Mouse (Mus musculus) urinary bladder, adult 18-20 months (tissue): ENCODE results near the gene Akap2.
"Not testable (repeated sequence)": the region's sequence is repeated elsewhere in the genome, so short reads cannot be mapped to it uniquely, and the experiment has no call there.

Experiments
- DNase-seq, 2 experiments: peaks; one replicate each; pipeline ENCODE4 v3.0.0; 2022; ENCODE audit warnings: low spot score in 2 of 2, mixed read lengths in 2 of 2

The Akap2 gene

GRCm38 (mm10) chr4:57866088-57866487, 148.6 kb downstream of the Akap2 start:
- no peak for DNase-seq

- DNase-seq: no peak
Measured at GRCm38 (mm10) chr4:57866990-57867389, 149.5 kb downstream of the Akap2 start.

GRCm38 (mm10) chr4:57867454-57867853, 150.0 kb downstream of the Akap2 start:
- DNase-seq: no peak

GRCm38 (mm10) chr4:57879137-57879536, 161.7 kb downstream of the Akap2 start:
- no peak for DNase-seq

- DNase-seq: peak; percentile 59 to 70
Measured at GRCm38 (mm10) chr4:57879804-57880357, 162.4 kb downstream of the Akap2 start.

GRCm38 (mm10) chr4:57883520-57884421, 166.3 kb downstream of the Akap2 start:
- DNase-seq: no peak

- no peak for DNase-seq
Measured at GRCm38 (mm10) chr4:57884511-57884910, 167.1 kb downstream of the Akap2 start.

GRCm38 (mm10) chr4:57885186-57885585, 167.7 kb downstream of the Akap2 start:
- no peak for DNase-seq

GRCm38 (mm10) chr4:57886066-57886887, 168.8 kb downstream of the Akap2 start:
- no peak for DNase-seq

GRCm38 (mm10) chr4:57886888-57887230, 169.4 kb downstream of the Akap2 start:
- DNase-seq: no peak

GRCm38 (mm10) chr4:57888246-57888645, 170.8 kb downstream of the Akap2 start:
- DNase-seq: no peak

GRCm38 (mm10) chr4:57888978-57889377, 171.5 kb downstream of the Akap2 start:
- DNase-seq: not testable (repeated sequence)

GRCm38 (mm10) chr4:57889773-57890172, 172.3 kb downstream of the Akap2 start:
- no peak for DNase-seq

GRCm38 (mm10) chr4:57892001-57892586, 174.6 kb downstream of the Akap2 start:
- no peak for DNase-seq

- DNase-seq: no peak
Measured at GRCm38 (mm10) chr4:57895140-57895539, 177.7 kb downstream of the Akap2 start.

- no peak for DNase-seq
Measured at GRCm38 (mm10) chr4:57895902-57896301, 178.4 kb downstream of the Akap2 start.

GRCm38 (mm10) chr4:57896631-57897030, 179.2 kb downstream of the Akap2 start:
- no peak for DNase-seq

GRCm38 (mm10) chr4:57901210-57901609, 183.8 kb downstream of the Akap2 start:
- DNase-seq: peak in 1 of 2 experiments; percentile 26

GRCm38 (mm10) chr4:57902619-57903018, 185.2 kb downstream of the Akap2 start:
- DNase-seq: no peak

GRCm38 (mm10) chr4:57904211-57904610, 186.8 kb downstream of the Akap2 start:
- peak in 1 of 2 experiments; percentile 39 for DNase-seq

GRCm38 (mm10) chr4:57904638-57905037, 187.2 kb downstream of the Akap2 start:
- peak in 1 of 2 experiments; percentile 25 for DNase-seq

GRCm38 (mm10) chr4:57906708-57907107, 189.3 kb downstream of the Akap2 start:
- no peak for DNase-seq
